Mouse (Mus musculus): ENCODE measurements at regions not wholly inside any gene's neighbourhood (a gene's known extent, or its start where the extent isn't known, plus 50 kb on each side); places are given as distances from the start of the nearest gene placed in this dataset.
"Not testable (repeated sequence)": the region's sequence is repeated elsewhere in the genome, so short reads cannot be mapped to it uniquely, and the experiment has no call there.

GRCm38 (mm10) chr2:78600753-78601152 is 267.2 kb upstream of the Ube2e3 start:
- DNase-seq (ENCODE audit: low spot score) = no peak

GRCm38 (mm10) chr2:78598039-78598438 is 269.9 kb upstream of the Ube2e3 start:
- no peak for DNase-seq (ENCODE audit: low spot score)

GRCm38 (mm10) chr2:78596251-78596650 is 271.7 kb upstream of the Ube2e3 start:
- no peak for DNase-seq (ENCODE audit: low spot score)

GRCm38 (mm10) chr2:78580013-78580412 is 287.9 kb upstream of the Ube2e3 start:
- DNase-seq (ENCODE audit: low spot score) = no peak

GRCm38 (mm10) chr2:78572492-78572891 is 295.4 kb upstream of the Ube2e3 start:
- no peak for DNase-seq (ENCODE audit: low spot score)

GRCm38 (mm10) chr2:78558128-78558527 is 309.8 kb upstream of the Ube2e3 start:
- DNase-seq (ENCODE audit: low spot score) = no peak

- DNase-seq (ENCODE audit: low spot score) = no peak
These were observed 316.8 kb upstream of the Ube2e3 start for GRCm38 (mm10) chr2:78551085-78551484.

- no peak for DNase-seq (ENCODE audit: low spot score)
These were observed 319.0 kb upstream of the Ube2e3 start for GRCm38 (mm10) chr2:78548683-78549467.

- no peak for DNase-seq (ENCODE audit: low spot score)
These were observed 320.6 kb upstream of the Ube2e3 start for GRCm38 (mm10) chr2:78547286-78547685.

- DNase-seq (ENCODE audit: low spot score) = no peak
These were observed 327.5 kb upstream of the Ube2e3 start for GRCm38 (mm10) chr2:78540422-78540821.

GRCm38 (mm10) chr2:78539592-78540300 is 328.2 kb upstream of the Ube2e3 start:
- no peak for DNase-seq (ENCODE audit: low spot score)

- no peak for DNase-seq (ENCODE audit: low spot score)
These were observed 330.4 kb upstream of the Ube2e3 start for GRCm38 (mm10) chr2:78537574-78537973.

- DNase-seq (ENCODE audit: low spot score) = not testable (repeated sequence)
These were observed 334.0 kb upstream of the Ube2e3 start for GRCm38 (mm10) chr2:78533881-78534280.

- no peak for DNase-seq (ENCODE audit: low spot score)
These were observed 337.4 kb upstream of the Ube2e3 start for GRCm38 (mm10) chr2:78530535-78530934.

- no peak for DNase-seq (ENCODE audit: low spot score)
These were observed 347.5 kb upstream of the Ube2e3 start for GRCm38 (mm10) chr2:78520258-78521023.

GRCm38 (mm10) chr2:78493115-78493514 is 374.8 kb upstream of the Ube2e3 start:
- DNase-seq (ENCODE audit: low spot score) = no peak

GRCm38 (mm10) chr2:78480036-78480435 is 387.9 kb upstream of the Ube2e3 start:
- DNase-seq (ENCODE audit: low spot score) = no peak

- no peak for DNase-seq (ENCODE audit: low spot score)
These were observed 408.5 kb upstream of the Ube2e3 start for GRCm38 (mm10) chr2:78459444-78459843.

- no peak for DNase-seq (ENCODE audit: low spot score)
These were observed 414.5 kb upstream of the Ube2e3 start for GRCm38 (mm10) chr2:78453411-78453810.

GRCm38 (mm10) chr2:78436816-78437215 is 431.1 kb upstream of the Ube2e3 start:
- no peak for DNase-seq (ENCODE audit: low spot score)

- DNase-seq (ENCODE audit: low spot score) = no peak
These were observed 432.9 kb upstream of the Ube2e3 start for GRCm38 (mm10) chr2:78435071-78435470.

- no peak for DNase-seq (ENCODE audit: low spot score)
These were observed 440.1 kb upstream of the Ube2e3 start for GRCm38 (mm10) chr2:78427659-78428336.

All from yolk sac, embryonic 10.5 days (tissue).